Mouse (Mus musculus) spleen, postnatal 10 days (tissue): ENCODE measurements around the gene Shank2.

ENCODE experiments used
- DNase-seq, 2 experiments: peaks; one replicate each; pipeline ENCODE4 v3.0.0; 2021 to 2022; ENCODE audit warnings: low spot score in 2 of 2

Gene Shank2

GRCm38 (mm10) chr7:144001628-144002027 is at the start of gene Shank2:
TSS of gene Shank2 (plus strand) at chr7:144001928.
- no peak for DNase-seq

DNA sequence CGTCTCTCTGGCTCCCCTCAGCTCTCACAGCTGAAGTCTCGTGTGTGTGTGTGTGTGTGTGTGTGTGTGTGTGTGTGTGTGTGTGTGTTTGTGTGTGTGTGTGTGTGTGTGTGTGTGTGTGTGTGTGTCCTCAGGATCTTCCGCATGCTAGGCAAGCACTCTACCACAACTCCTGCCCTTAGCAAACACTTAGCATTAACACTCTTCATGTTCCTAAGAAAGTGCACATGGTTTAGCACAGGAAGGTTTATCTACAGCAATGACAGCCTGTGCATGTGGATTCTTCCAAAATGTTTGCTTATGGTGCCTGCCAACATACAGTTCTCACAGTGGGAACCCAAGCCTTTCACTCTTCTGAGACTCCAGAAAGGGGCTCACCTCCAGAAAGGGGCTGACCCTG is 49.6 kb upstream of the Shank2 start:
- no peak for DNase-seq

GRCm38 (mm10) chr7:143956575-143957295 is 45.0 kb upstream of the Shank2 start:
- no peak for DNase-seq

DNA sequence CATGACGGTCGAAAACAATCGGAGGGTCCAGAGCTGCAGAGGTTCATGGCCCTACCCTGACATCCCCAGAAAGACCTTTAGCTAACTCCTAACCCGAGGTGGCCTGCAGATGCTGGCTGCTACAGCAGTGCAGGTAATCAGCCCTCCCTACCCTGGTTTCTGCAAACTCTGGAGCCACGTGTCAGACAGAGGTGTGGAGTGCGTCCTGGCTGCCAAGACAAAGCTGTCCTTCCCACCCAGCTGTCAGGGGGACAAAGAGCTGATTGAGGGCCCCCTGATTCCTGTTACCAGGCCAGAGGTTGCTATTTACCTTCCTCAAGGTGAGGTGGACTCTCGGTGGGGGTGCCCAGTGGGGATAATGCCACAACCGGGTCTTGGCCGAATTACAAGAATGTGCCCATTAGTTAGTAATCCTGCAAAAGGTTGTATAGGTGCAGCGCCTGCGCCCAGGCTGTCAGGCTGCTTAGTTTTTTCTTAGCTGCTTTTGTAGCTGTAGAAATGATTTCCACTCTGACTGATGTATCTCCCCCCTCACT is 43.6 kb upstream of the Shank2 start:
- DNase-seq, result no peak

DNA sequence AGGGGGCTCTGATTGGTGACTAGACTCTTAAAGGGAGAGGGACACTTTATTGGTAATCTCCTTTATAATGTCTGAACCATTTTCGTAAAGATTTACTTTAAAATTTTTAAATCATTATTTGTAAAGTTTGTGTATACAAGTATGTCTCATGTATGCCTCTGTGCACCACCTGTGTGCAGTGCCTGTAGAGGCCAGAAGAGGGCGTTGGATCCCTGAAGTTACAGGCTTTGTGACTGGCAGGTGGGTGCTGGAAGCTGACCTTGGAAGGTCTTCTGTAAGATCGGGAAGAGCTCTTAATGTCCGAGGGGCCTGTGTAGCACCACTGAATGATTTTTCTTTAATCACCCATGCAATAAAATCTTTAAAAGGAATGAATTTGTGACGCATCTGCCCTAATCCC is 37.9 kb upstream of the Shank2 start:
- DNase-seq, result no peak

DNA sequence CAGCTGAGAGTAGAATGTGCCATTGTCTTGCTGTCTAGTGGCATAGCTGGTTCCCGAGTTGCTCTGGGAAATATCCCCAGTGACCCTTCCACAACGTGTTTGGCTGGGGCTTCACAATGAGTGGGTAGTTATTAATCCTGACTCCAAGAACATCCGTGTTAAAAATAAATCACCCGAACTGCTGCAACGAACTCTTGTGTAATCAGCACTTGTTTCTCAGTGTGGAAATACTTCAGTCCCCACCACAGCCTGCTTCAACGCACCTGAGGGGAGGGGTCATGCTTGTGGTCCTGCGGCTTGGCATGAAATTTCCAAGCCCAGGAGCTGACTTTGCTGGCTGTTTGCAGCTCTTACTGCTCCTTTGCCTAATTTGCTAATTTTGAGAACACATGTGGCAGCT is 35.1 kb upstream of the Shank2 start:
- DNase-seq, result no peak

GRCm38 (mm10) chr7:143977491-143977830 is 24.3 kb upstream of the Shank2 start:
- DNase-seq, result no peak

DNA sequence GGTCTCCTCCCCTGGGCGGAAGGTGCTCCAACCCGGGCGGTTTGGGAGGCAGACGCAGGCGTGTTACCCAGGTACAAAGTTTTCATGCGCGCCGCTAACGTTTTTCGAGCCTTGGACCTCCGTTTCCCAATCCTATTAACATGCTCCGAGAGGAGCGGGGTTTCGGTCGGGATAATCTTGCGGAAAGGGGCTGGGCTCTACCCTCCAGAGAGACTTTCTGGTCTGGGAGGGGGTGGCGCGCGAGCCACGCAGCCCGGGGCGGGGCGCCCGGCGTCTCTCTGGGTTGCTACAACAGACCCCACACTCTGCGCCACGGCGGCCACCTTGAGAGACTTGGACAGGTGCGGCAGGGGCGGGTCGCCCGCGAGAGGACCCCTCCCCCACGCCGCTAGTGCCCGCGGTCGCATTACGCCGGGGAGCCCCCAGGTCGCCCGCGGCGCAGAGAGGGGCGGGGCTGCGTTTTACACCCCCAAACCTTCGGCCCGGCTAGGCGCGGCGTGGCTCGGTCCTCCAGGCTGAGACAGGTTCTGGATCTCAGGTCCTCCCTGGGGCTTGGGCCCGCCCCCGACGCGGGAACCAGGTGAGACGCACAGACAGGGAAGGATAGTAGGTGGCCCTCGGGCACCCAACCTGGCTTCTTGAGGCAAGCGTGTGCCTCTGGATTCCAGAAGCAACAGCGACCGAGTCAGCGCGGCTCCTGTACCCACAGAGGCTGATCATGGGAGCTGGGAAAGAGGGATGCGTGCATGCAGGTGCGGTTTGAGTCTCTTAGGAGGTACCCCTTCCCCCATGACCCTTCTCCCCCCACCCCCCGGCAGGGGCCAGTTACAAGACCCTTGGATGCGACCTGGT is 23.7 kb upstream of the Shank2 start:
- DNase-seq, result peak in 1 of 2 experiments; percentile 14

DNA sequence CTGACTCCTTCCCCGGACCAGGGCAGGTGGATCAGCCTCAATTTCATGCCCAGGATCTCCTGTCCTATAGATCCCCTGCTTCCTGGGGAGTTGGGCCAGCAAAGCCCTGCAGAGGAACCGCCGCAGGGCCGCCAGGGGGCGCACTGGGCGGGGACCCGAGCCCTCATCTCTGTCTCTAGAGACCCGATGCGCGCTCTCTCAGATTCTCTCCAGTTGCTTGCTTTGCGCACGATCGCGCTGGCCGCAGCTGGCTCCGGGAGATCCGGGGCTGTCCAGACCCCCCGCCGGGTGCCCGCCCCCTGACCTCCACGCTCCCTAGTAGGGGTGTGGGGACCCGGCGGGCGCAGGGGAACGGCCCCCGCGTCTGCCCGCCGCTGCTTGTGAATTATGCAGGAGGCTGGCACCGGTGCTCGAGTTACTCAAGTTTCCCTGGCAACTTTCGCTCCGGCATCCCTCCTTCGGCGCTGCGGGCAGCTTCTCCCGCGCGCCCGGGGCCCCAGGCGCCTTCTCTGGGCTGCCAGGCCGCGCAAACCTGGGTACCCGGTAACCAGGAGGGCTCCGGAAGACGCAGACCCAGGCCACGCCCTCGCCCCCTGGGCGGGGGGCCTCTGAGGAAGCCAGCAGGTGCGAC is 22.9 kb upstream of the Shank2 start:
- peak; percentile 13 to 49 for DNase-seq

- DNase-seq, result no peak
These were observed 21.7 kb upstream of the Shank2 start for GRCm38 (mm10) chr7:143979986-143980385.

GRCm38 (mm10) chr7:143986281-143986680 is 15.4 kb upstream of the Shank2 start:
- no peak for DNase-seq

DNA sequence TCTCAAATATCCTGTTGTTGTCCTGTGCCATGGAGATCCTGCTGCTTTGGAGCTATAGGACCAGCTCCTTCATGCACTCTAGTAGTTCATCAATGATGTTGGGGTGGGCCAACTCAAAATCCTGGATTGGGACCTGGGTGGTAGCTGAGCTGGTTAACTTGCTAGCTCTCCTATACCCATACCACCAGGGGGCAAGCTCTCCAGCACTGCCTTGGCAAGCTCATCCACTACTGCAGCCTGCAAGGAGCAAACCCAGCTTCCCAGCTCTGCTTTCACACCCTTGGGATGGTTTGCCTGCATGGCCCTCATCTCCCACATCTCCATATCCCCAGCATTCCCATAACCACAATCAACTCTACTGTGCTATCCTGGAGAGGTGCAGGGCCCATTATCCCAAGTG is 10.6 kb upstream of the Shank2 start:
- DNase-seq, result no peak

DNA sequence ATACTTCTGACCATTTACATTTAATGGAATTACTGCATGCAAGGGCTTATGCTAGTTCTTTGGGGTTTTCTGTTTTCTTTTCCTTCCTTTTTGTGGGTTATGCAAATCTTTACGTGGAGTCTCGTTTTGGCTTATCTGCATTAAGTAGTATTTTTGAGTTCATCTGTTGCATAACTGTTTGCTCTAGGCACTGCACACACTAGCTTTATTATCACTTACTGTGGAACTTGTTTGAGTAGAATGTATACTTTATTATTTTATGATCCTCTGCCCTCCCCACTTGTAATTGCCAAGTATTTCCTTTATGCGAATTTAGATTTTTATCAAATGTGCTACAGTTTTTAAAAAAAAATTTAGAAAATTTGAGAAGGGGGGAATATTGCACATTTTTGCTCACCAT is 2.7 kb upstream of the Shank2 start:
- DNase-seq, result no peak

- no peak for DNase-seq
These were observed 1.7 kb downstream of the Shank2 start for GRCm38 (mm10) chr7:144003471-144003870.

- DNase-seq, result no peak
These were observed 6.4 kb downstream of the Shank2 start for GRCm38 (mm10) chr7:144008079-144008478.

DNA sequence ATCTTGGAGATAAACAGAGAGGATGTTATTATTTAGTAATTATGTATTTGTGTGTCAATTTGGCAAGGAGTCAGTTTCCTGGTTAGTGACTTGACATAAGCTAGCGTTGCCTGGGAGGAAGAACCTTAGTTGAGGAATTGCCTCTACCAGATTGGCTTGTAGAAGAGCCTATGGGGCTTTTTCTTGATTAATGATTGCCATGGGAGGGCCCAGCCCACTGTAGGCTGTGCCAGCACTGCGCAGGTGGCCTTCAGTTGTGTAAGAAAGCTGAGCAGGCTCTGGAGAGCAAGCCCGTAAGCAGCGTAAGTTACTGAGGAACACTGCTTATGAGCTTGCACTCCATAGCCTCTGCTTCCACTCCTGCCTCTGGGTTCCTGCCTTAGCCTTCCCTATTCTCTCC is 7.3 kb downstream of the Shank2 start:
- DNase-seq, result no peak

DNA sequence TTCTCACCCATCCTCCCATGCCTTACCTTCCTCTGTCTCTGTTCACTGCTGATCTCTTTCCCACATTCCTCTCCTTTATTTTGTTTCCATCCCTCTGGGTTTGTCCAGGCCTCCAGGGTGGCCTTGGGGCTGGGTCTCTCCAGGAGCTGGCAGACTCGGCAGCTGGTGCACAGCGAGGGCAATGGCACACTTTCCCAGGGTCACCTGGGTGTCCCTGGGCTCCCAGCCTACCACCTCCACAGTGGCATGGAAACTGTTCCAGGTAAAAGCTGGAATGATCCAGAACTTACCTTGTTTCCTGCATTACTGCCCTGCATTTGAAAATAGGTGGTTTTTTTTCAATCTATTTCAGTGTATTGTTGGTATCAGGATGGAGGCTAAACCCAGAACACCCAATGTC is 12.8 kb downstream of the Shank2 start:
- no peak for DNase-seq

GRCm38 (mm10) chr7:144021801-144022200 is 20.1 kb downstream of the Shank2 start:
- DNase-seq, result no peak

GRCm38 (mm10) chr7:144022682-144023081 is 21.0 kb downstream of the Shank2 start:
- DNase-seq, result no peak

- no peak for DNase-seq
These were observed 21.8 kb downstream of the Shank2 start for GRCm38 (mm10) chr7:144023561-144023960.

DNA sequence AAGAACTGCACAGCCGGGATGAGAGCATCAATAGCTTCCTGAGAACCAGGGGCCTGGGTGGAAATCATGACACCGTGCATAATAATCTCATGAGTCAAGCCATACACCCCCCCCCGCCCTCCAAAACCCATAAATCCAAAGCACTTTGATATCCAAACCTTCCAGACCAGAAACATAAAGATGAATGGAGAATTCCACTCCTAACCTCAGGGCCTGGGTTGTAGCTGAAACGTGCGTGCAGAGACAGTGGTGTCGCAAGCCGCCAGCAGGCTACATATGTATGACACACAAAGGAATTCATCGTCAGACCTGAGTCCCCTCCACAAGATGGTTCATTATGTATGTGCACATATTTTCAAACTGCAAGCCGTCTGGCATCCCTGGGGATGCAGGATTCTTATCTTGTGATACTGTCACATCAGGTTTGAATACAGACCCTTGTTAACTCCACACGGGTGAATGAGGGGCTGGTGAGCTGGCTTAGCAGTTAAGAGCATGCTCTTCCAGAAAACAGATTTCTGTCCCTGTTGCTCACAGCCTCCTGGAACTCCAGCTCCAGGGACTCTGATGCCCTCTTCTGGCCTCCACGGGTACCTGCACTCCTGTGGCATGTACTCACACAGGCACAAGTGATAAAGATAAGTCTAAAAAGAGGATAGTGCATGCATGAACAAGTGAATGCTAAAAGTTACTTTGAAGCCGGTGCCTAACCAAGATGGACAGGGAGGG is 24.5 kb downstream of the Shank2 start:
- DNase-seq, result no peak

DNA sequence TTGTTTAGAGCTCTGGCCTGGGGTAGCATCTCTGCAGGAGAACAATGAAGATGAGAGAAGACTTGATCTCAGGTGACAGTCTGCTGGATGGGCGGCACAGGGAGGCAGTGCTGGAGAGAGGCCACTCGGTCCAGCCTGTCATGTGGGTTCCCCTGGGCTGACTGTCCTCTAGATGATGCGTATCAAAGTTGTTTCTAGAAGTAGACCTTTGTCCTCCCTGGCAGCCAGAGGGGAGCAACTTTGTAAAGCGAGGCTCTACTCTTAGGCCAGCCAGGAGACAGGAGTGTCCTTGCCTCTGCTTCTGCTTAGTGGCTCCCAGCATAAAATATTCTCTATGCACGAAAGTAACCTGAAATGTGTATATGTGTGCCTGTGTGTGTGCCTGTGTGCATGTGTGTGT is 27.5 kb downstream of the Shank2 start:
- DNase-seq, result no peak
